Mouse (Mus musculus): Measurements from ENCODE around the gene Cel. TPM values are rescaled to one million over a fixed set of nuclear protein-coding genes. Genes with fewer than 3 reads are reported as not detected.

Gene Cel
- total and polyA plus RNA-seq, 2 experiments from 2014 or later, result not detected

DNA sequence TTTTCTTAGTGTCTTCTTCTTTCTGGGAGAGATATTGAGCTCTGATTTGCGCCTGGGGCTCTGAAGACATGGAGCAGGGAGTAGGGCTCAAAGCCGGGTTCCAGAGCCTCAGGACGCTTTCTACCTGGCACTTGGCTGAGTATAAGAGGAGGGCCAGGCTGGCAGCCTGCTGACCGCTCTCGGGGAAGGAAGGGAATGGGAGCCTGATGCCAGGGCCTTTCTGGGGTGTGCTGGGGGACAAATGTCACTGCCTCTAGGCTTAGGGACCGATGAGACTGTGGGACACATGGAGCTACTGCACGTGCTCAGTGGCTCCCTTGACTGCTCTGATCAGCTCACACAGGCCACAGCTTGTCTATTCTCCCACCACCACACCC is 34.9 kb downstream of the Cel start:
- no peak overlapping the region for H3K9ac ChIP-seq (replicated peaks; ENCODE audit: low read depth, low read length)
- no peaks in the 10 kb centered on the region for H3K27me3 ChIP-seq (ENCODE audit: control insufficient read depth, insufficient read depth, low read length)
- WGBS, result 88% methylated on average over 7 of the region's 7 CpGs
- no peaks in the 10 kb centered on the region for H3K9me3 ChIP-seq (replicated peaks; ENCODE audit: control insufficient read depth, low read length)
- no peak for DNase-seq (ENCODE audit: low spot score)
- H3K4me1 ChIP-seq (ENCODE audit: control insufficient read depth, insufficient read depth), result peaks cover 23% of the 10 kb centered on the region
- no peak for ATAC-seq (ENCODE audit: insufficient read depth, low read depth)
- H3K36me3 ChIP-seq (replicated peaks; ENCODE audit: control insufficient read depth, insufficient read depth, low read length), result no peaks in the 10 kb centered on the region
- H3K4me3 ChIP-seq (ENCODE audit: low read depth, low read length), result no peak overlapping the region
- H3K27ac ChIP-seq (ENCODE audit: low read depth), result no peak overlapping the region
- no peak overlapping the region for H3K4me2 ChIP-seq (ENCODE audit: low read depth, low read length)
- TF ChIP-seq EP300 (IDR thresholded peaks at IDR 0.05; ENCODE audit: low read depth), result no peak
- TF ChIP-seq CTCF (IDR thresholded peaks at IDR 0.05; ENCODE audit: low read depth), result no peak

DNA sequence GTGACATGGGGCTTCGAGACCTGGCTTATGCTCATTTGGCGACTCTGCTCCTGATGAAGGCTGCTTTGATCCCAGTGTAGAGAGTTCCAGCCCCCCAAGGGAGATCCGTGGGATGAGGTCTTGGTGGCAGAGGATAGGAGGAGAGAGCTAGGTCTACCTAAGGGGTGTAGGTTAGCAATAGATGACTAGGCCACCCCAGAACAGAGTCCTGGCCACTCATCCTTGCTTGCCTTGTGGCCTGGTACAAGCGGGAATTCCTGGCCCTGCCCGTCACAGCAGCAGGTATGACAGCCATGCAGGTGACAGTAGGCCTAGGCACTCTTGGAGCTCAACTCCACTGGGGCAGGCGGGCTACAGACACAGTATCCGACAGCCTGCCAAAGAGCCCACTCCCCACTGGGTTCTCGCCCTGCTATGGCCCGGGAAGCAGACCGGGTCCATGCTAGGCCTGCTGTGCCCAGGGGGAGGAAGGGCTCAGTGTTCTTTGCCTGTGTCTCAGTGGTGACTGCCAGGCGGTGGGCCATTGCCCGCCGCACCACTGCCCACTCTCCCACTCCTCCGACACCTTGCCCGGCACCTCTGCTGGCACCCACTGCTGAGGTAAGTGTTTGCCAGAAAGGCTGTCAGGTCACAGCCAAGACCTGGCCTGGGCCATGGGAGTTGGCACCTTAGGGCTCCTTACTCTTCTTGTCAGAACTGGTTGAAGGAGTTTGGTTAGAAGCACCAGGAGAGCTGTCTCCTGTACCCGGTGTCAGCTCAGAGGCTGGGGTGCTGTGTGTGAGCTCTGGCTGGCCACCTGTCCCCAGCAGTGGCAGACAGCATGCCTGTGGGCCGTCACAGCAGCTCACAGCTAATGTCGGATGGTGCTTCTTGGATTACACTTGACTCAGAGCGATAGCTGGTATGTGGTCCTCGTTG is 35.5 kb downstream of the Cel start:
- DNase-seq (ENCODE audit: low spot score) (no peak), ATAC-seq (ENCODE audit: insufficient read depth, low read depth) (no peak)
- Histone ChIP-seq H3K9me3 (replicated peaks; ENCODE audit: control insufficient read depth, low read length) (no peaks in the 10 kb centered on the region), H3K36me3 (replicated peaks; ENCODE audit: control insufficient read depth, insufficient read depth, low read length) (no peaks in the 10 kb centered on the region), H3K4me3 (ENCODE audit: low read depth, low read length) (no peak overlapping the region), H3K4me1 (ENCODE audit: control insufficient read depth, insufficient read depth) (peaks cover 20% of the 10 kb centered on the region), H3K9ac (replicated peaks; ENCODE audit: low read depth, low read length) (no peak overlapping the region), H3K27ac (ENCODE audit: low read depth) (no peak overlapping the region), H3K4me2 (ENCODE audit: low read depth, low read length) (no peak overlapping the region), H3K27me3 (ENCODE audit: control insufficient read depth, insufficient read depth, low read length) (no peaks in the 10 kb centered on the region)
- 88% methylated on average over 20 of the region's 20 CpGs for WGBS
- TF ChIP-seq CTCF (IDR thresholded peaks at IDR 0.05; ENCODE audit: low read depth) (no peak), EP300 (IDR thresholded peaks at IDR 0.05; ENCODE audit: low read depth) (no peak)

DNA sequence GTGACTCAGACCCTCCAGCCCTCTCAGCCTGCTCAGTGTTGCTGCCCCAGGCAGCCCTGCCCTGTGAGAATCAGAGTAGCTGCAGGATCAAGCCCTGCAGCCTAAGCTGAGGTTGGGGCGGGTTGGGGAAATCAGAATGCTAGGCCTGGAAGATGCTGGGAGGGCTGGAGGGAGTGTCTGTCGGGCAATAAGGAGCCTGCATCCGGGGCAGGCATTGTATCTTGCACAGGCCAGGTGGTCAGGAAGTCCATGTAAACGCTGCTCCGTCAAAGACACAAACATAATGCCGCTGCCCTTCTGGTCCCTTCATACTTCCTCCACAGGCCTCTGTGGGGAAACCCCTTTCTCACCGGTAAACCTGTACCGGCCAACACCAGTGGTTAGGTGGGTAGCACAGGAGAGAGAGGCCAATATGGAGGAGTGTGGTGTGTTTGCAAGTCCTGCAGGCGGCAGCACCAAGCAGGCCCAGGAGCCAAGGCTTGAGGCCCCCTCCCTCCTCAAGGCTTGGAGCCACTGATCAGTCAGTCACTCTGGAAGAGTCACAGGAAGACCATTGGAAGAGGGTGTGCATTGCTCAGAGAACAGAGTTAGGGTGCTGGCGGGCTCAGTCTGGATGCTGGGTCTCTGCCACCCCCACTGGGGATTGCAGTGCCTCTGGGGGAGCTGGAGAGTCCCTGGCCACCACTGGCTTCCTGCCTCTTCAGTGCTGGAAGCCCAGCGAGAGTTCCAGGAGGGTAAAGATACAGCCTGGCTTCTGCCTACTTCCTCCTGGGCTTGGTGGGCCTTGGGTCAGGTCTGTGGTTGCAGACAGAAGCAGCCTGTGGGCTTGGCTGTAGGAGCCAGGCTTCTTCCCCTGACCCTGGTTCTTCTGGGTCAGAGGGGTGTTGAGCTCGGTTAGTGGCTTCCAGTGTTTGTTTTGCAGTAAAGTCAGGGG is 37.0 kb downstream of the Cel start:
- H3K4me3 ChIP-seq (ENCODE audit: low read depth, low read length), result no peak overlapping the region
- DNase-seq (ENCODE audit: low spot score) (no peak), ATAC-seq (ENCODE audit: insufficient read depth, low read depth) (peak; percentile 2; the same call in 1 of the 2 replicates)
- TF ChIP-seq CTCF (IDR thresholded peaks at IDR 0.05; ENCODE audit: low read depth) (peak; percentile 31), EP300 (IDR thresholded peaks at IDR 0.05; ENCODE audit: low read depth) (no peak)
- H3K4me1 ChIP-seq (ENCODE audit: control insufficient read depth, insufficient read depth), result peaks cover 19% of the 10 kb centered on the region
- H3K4me2 ChIP-seq (ENCODE audit: low read depth, low read length), result no peak overlapping the region
- WGBS, result 48% methylated on average over 12 of the region's 12 CpGs
- H3K9ac ChIP-seq (replicated peaks; ENCODE audit: low read depth, low read length), result no peak overlapping the region
- H3K27ac ChIP-seq (ENCODE audit: low read depth), result peak overlapping the region; percentile 74
- H3K9me3 ChIP-seq (replicated peaks; ENCODE audit: control insufficient read depth, low read length), result no peaks in the 10 kb centered on the region
- H3K36me3 ChIP-seq (replicated peaks; ENCODE audit: control insufficient read depth, insufficient read depth, low read length), result no peaks in the 10 kb centered on the region
- H3K27me3 ChIP-seq (ENCODE audit: control insufficient read depth, insufficient read depth, low read length), result no peaks in the 10 kb centered on the region

DNA sequence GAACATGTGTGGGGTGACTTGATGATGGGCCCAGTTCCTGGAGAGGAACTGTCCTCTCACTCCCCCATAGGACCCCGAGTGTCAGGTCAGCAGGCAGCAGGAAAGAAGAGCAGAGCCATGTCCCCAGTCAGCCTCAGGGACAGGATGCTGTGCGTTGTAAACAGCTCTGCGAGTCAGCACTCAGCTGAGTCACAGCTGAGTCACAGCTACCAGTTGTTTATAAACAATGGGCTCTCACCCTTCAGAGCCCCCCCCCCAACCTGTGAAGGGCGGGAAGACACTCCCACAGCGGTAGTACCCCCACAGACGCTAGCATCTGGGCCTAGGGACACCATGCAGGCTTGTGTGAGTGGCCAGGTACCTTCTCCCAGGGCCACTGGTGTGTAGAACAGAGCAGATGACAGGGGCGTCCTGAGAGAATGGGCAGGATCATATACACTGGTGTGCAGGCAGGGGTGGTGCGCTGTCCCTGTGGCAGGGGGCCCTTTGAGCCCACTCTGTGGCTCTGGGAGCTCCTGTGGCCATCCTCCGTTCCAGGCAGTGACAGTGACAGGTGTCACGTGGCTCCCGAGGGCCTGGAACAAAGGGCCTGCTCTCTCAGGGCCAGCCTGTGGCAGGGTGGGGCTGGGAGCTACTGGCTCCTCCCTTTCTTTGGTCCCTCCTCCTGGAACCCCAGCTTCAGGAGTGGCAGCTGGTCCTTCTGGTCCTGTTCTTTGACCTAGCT is 37.8 kb downstream of the Cel start:
- H3K27ac ChIP-seq (ENCODE audit: low read depth), result peak overlapping the region; percentile 74
- no peak overlapping the region for H3K9ac ChIP-seq (replicated peaks; ENCODE audit: low read depth, low read length)
- WGBS, result 34% methylated on average over 11 of the region's 11 CpGs
- no peaks in the 10 kb centered on the region for H3K9me3 ChIP-seq (replicated peaks; ENCODE audit: control insufficient read depth, low read length)
- H3K27me3 ChIP-seq (ENCODE audit: control insufficient read depth, insufficient read depth, low read length), result no peaks in the 10 kb centered on the region
- no peak overlapping the region for H3K4me3 ChIP-seq (ENCODE audit: low read depth, low read length)
- DNase-seq (ENCODE audit: low spot score) (peak; percentile 65), ATAC-seq (ENCODE audit: insufficient read depth, low read depth) (peak; percentile 47)
- TF ChIP-seq EP300 (IDR thresholded peaks at IDR 0.05; ENCODE audit: low read depth) (peak; percentile 60; the same call in 1 of the 2 replicates), CTCF (IDR thresholded peaks at IDR 0.05; ENCODE audit: low read depth) (no peak)
- H3K4me2 ChIP-seq (ENCODE audit: low read depth, low read length), result no peak overlapping the region
- H3K4me1 ChIP-seq (ENCODE audit: control insufficient read depth, insufficient read depth), result peaks cover 19% of the 10 kb centered on the region
- H3K36me3 ChIP-seq (replicated peaks; ENCODE audit: control insufficient read depth, insufficient read depth, low read length), result no peaks in the 10 kb centered on the region

DNA sequence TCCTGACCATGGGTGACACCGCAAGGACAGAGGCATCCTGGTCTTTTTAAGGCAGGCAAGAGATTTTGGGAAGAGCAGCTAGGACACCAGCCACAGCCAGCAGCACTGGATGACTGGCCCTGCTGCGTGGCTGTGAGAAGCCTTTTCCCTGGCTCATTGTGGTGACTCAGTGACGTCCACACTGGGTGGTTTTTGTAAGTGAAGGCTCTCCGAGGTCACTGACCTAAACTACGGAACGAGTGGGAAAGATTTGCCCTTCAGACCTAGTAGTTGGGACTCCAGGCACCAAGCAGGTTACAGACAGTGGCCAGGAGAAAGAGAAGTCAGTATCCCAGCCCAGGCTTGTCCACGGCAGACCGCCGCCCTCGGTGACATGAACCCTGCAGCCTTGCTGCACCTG is 38.8 kb downstream of the Cel start:
- no peaks in the 10 kb centered on the region for H3K9me3 ChIP-seq (replicated peaks; ENCODE audit: control insufficient read depth, low read length)
- no peaks in the 10 kb centered on the region for H3K36me3 ChIP-seq (replicated peaks; ENCODE audit: control insufficient read depth, insufficient read depth, low read length)
- TF ChIP-seq CTCF (IDR thresholded peaks at IDR 0.05; ENCODE audit: low read depth), result no peak
- no peak for TF ChIP-seq EP300 (IDR thresholded peaks at IDR 0.05; ENCODE audit: low read depth)
- H3K27ac ChIP-seq (ENCODE audit: low read depth), result peak overlapping the region; percentile 74
- H3K27me3 ChIP-seq (ENCODE audit: control insufficient read depth, insufficient read depth, low read length), result no peaks in the 10 kb centered on the region
- H3K4me1 ChIP-seq (ENCODE audit: control insufficient read depth, insufficient read depth), result peaks cover 14% of the 10 kb centered on the region
- 84% methylated on average over 10 of the region's 10 CpGs for WGBS
- ATAC-seq (ENCODE audit: insufficient read depth, low read depth), result no peak
- H3K4me3 ChIP-seq (ENCODE audit: low read depth, low read length), result no peak overlapping the region
- no peak overlapping the region for H3K9ac ChIP-seq (replicated peaks; ENCODE audit: low read depth, low read length)
- no peak for DNase-seq (ENCODE audit: low spot score)
- H3K4me2 ChIP-seq (ENCODE audit: low read depth, low read length), result no peak overlapping the region
